Mouse (Mus musculus): ENCODE data around the gene Mgat5.
A peak's percentile ranks its signal among the peaks of the same experiment; 100 is the strongest.

Mgat5 gene

GRCm38 (mm10) chr1:127217665-127218064, 12.8 kb downstream of the Mgat5 start:
- DNase-seq (ENCODE audit: inconsistent age in 2 of 2, low spot score in 1 of 2), result no peak

DNA sequence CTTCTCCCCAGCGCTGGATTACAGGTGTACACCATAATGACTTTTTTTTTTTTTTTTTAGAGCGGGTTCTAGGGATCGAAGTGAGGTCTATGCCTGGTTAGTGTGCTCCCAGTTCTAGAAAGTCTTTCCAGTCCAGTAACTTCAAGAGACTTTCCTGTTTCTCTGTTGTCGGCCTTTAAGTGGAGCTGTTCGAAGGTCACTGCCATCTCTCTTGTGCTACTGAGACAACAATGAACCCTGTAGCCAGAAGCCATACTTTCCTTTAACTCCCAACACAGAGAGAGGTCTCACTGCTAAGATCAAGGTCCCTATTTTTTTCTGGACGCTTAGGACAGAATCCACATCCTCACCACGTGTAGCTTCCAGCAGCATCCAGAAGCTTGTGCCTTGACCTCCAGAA, 13.4 kb downstream of the Mgat5 start:
- no peak for DNase-seq (ENCODE audit: inconsistent age in 2 of 2, low spot score in 1 of 2)

GRCm38 (mm10) chr1:127219161-127219560, 14.3 kb downstream of the Mgat5 start:
- DNase-seq (ENCODE audit: inconsistent age in 2 of 2, low spot score in 1 of 2), result no peak

DNA sequence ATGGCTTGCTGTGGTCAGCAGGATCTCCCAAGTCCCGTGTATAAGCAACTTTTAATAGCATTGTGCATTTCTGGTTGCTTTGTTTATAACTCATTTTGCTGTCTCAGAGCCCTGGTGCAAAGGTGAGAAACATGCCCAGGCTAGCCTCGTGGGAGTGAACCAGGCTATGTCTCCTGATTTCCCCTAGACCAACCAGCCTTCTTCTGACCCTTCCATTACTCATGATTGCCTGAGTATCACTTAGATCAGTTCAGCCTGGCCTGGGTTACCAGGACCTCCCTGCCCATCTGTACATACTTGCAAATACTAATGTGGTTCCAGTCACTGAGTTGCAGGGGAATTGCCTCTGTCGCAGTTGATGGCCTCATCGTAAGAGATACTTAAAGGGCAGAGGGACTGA, 14.8 kb downstream of the Mgat5 start:
- no peak for DNase-seq (ENCODE audit: inconsistent age in 2 of 2, low spot score in 1 of 2)

DNA sequence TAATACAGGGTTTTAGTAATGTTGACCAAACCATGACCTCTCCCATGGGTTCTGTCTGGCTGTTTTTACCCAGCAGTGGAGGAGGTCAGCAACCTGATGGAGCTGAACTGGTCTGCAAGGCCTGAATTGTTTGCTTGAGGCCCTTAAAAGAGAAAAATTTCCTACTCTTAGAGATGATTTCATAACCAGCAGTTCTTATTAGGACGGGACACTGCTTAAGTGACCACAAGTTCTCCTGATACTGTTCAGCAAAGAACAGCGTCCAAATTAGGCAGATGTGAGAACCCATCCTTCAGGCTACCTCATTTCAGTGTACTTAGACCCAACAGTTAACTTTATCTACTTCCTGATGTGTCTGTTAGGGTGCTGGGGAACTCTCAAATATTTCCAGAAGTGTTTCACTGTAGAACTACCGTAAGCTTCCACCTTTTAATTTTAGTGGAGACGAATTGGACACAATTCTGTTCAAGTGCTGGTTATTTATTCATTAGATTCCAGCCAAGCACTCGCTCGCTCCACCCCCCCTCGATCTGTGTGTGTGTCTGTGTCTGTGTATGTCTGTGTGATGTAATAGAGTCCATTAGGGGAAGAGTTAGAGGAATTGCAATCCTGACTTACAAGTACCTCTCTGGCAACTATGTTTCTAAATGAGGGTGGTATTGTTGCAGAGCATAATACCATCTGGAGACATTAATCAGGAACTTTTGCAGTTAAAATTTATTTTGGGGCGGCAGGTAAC, 17.4 kb downstream of the Mgat5 start:
- no peak for DNase-seq (ENCODE audit: inconsistent age in 2 of 2, low spot score in 1 of 2)

GRCm38 (mm10) chr1:127225060-127225459, 20.2 kb downstream of the Mgat5 start:
- no peak for DNase-seq (ENCODE audit: inconsistent age in 2 of 2, low spot score in 1 of 2)

DNA sequence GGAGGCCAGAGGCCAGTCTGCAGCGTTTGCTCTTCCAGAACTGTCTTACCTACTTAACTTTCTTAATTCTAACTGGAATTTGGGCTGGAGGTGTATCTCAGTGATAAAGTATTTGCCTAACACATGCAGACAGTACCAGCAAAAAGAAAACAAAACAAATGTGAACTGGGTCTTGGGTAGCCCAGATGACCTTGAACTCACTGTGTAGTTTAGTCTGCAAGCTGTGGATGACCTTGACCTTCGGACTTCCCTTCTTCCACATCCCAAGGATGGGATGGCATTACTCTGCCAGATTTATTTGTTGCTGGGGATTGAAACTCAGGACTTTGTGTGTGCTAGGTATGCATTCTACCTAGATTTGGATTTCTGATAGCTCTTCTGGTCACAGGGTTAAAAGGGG, 24.2 kb downstream of the Mgat5 start:
- DNase-seq (ENCODE audit: inconsistent age in 2 of 2, low spot score in 1 of 2), result no peak

- DNase-seq (ENCODE audit: inconsistent age in 2 of 2, low spot score in 1 of 2), result peak in 1 of 2 experiments; percentile 43
These were observed 25.7 kb downstream of the Mgat5 start for GRCm38 (mm10) chr1:127230468-127230867.

DNA sequence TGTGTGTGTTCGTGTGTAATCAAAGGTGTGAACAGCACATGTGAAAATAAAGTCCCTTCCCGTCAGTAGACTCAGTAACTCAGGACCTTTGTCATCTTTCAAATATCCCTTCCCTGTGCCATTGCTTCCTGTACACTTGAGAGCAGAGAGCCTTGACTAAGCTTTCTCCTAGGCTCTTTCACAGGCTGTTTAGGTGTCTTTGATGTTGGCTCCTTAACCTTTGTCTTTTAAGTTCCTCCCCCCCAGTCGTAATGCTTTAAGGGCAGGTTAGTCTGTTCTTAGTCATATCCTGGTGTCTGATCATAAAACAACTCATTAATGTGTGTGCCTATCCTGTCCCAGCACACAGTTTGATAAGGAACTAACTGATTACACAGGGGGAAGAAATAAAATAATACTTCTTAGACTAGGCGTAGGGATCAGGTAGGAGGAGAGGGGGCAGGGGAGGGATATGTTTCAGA, 28.4 kb downstream of the Mgat5 start:
- DNase-seq (ENCODE audit: inconsistent age in 2 of 2, low spot score in 1 of 2), result no peak

DNA sequence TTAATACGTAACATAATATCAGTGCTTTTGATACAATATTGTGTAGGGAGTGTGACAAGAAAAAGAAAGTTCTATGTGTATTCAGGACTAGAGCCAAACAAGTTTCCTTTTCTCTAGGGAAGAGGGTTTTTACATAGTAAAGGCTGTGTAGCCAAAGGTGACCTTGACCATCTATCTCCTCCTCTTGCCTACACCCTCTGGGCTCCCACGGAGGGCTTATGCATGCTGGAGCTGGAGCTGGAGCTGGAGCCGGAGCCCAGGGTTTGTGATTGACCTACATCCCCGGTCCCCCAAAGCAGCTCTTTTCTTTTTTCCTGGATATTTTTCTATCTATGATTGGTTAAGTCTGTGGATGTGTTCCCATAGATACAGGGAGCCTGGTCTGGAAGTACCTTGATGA, 30.3 kb downstream of the Mgat5 start:
- DNase-seq (ENCODE audit: inconsistent age in 2 of 2, low spot score in 1 of 2), result no peak

GRCm38 (mm10) chr1:127236396-127236795, 31.6 kb downstream of the Mgat5 start:
- no peak for DNase-seq (ENCODE audit: inconsistent age in 2 of 2, low spot score in 1 of 2)

DNA sequence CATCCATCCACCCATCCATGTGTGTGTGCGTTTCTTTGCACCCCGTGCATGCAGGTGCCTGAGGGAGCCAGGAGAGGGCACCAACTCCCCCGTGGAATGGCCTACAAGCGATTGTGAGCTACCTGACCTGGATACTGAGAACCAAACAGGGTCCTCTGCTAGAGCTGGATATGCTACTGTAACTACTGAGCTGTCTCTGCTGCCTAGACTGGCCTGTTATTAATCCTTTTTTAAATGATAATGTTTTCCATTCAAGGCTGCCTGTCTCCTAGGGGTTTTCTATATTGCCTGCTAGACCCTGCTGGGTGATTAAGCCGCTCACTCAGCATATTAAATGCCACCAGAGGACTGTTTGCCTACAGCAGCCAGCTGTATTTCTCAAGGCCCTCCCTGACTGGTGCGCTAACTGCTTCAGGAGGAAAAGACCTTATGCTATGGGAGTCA, 34.1 kb downstream of the Mgat5 start:
- DNase-seq (ENCODE audit: inconsistent age in 2 of 2, low spot score in 1 of 2), result no peak

- DNase-seq (ENCODE audit: inconsistent age in 2 of 2, low spot score in 1 of 2), result peak in 1 of 2 experiments; percentile 49
These were observed 35.1 kb downstream of the Mgat5 start for GRCm38 (mm10) chr1:127239914-127240313.

DNA sequence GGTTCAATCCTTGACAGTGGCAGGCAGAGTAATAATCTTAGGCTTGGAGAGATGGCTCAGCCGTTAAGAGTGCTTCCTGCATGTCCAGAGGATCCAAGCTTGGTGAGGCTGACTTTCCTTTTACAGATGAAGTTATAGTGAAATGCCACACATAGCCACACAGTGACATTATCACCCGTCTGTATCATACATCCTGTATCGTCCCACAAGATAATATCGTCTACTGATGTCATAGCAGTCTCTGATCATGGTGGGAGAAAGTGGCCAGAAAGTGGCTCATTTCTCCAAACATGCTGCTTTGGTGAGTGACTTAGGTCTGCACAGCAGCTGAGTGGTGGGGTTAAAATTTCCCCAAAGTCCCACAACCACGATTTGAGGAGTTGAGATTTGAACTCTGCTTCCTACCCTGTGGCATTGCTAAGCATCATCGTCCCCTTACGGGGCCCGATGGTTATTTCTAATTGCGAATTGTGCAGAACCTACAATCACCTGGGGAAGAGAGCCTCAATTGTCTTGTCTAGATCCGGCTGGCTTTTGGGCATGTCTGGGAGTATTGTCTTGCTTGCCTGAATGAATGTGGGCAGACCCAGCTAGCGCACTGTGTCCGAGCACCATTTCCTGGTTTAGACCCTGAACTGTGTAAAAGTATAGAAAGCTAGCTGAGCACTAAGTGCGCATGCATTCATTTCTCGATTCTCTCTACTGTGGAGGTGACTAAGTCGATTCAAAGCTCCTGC, 37.5 kb downstream of the Mgat5 start:
- DNase-seq (ENCODE audit: inconsistent age in 2 of 2, low spot score in 1 of 2), result no peak

- no peak for DNase-seq (ENCODE audit: inconsistent age in 2 of 2, low spot score in 1 of 2)
These were observed 38.2 kb downstream of the Mgat5 start for GRCm38 (mm10) chr1:127242888-127243588.

DNA sequence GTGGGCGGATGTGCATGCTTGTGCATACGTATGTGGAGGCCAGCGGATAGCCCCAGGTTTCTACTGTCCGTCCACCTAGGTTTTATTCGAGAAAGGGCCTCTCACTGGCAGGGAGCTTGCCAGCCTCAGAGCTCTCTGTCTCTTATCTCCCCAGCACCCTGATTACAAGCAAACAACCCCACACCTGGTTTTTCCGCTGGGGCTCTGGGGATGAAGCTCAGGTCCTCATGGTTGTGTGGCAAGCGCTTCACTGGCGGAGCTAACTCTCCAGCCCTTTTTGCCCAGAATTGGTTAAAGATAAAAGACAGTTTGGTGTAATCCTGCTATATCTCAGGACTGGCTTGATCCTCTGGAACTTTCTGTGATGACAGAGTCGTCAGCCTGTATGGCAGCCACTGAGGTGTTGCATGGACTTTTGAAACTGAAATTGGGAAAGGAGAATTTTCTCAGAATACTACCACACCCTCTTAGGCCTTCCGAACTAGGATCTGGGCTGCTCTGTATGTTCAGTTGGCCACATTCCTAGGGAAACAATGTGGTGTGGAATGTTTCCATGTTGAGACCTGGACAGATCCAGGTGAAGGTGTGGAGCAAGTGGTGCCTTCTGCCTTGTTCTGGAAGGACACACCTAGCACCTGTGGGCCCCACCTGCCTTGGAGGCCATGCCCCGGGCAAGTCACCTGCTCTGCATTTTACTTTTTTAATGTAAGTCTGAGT, 39.4 kb downstream of the Mgat5 start:
- DNase-seq (ENCODE audit: inconsistent age in 2 of 2, low spot score in 1 of 2), result no peak

GRCm38 (mm10) chr1:127246158-127246557, 41.3 kb downstream of the Mgat5 start:
- no peak for DNase-seq (ENCODE audit: inconsistent age in 2 of 2, low spot score in 1 of 2)

DNA sequence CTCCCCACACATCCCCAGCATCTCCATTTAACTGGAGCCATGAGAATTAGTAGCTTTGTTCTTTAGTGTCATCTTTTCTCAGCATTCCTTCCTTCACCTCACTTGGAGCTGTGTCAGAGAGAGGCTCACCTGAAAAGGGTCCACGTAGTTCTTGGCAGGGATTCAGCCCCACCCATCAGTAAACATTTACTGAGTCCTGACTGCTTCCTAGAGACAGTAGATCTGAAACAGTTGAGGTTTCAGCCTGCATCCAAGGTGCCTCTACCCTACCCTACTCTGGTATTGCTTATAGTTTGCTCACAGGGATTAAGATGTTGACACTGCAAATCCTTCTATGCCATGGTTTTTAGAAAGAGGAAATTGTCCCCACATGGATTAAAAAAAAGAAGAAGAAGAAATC, 43.6 kb downstream of the Mgat5 start:
- DNase-seq (ENCODE audit: inconsistent age in 2 of 2, low spot score in 1 of 2), result no peak

GRCm38 (mm10) chr1:127249621-127250020, 44.8 kb downstream of the Mgat5 start:
- no peak for DNase-seq (ENCODE audit: inconsistent age in 2 of 2, low spot score in 1 of 2)

DNA sequence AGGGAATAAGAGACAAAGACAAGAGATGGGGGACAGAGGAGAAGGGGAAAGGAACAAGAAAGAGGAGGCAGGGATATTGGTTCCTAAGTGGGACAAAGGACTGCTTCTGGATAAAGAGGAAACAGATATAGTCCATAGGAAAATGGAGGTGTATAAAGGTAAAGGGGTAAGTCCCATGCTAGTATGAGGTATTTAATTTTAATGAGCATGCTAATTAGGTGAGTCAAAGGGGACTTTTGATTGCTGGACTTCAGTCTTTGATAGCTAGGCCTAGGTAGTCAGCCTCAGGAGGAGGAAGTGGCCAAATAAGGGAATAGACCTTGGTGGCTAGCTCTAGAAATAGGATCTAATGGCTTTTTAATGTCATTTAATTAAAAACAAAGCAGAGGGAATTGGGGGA, 45.5 kb downstream of the Mgat5 start:
- DNase-seq (ENCODE audit: inconsistent age in 2 of 2, low spot score in 1 of 2), result no peak

GRCm38 (mm10) chr1:127251751-127252150, 46.9 kb downstream of the Mgat5 start:
- no peak for DNase-seq (ENCODE audit: inconsistent age in 2 of 2, low spot score in 1 of 2)
